Mouse (Mus musculus) cerebellum, adult 2 months (tissue): ENCODE data around the gene Pfkfb4. TPM values are rescaled to one million over a fixed set of nuclear protein-coding genes. Genes with fewer than 3 reads are reported as not detected.

Source experiments
- DNase-seq, 2 experiments: peaks; one replicate each; pipeline ENCODE4 v3.0.0; 2021
- H3K27ac ChIP-seq: fragments of 200-500 bp; 2 replicates; pipeline ENCODE4 v1.5.1; 2012; ENCODE audit warnings: low read length, control low read depth, inconsistent platforms; ENCODE audit not compliant: insufficient read depth
- H3K27me3 ChIP-seq: fragments of 200-500 bp; 2 replicates; pipeline ENCODE4 v1.6.1; 2012; ENCODE audit warnings: inconsistent platforms, mild to moderate bottlenecking, low read length, moderate library complexity; ENCODE audit not compliant: control insufficient read depth, insufficient read depth
- H3K4me1 ChIP-seq: fragments of 200-500 bp; 2 replicates; pipeline ENCODE4 v1.6.1; 2011; ENCODE audit warnings: low read length; ENCODE audit not compliant: control insufficient read depth, insufficient read depth
- H3K4me3 ChIP-seq: fragments of 200-500 bp; replicated peaks from 2 replicates; pipeline ENCODE3; 2011; ENCODE audit warnings: mild to moderate bottlenecking, low read depth, low read length, control low read depth; ENCODE audit not compliant: insufficient read depth
- CTCF ChIP-seq: fragments of 200-500 bp; IDR thresholded peaks from 2 replicates; pipeline ENCODE4 v1.5.1; 2011; ENCODE audit warnings: low read depth, mild to moderate bottlenecking, control low read depth, low read length, moderate library complexity, borderline replicate concordance; ENCODE audit not compliant: insufficient read depth
- POLR2A ChIP-seq: fragments of 200-500 bp; IDR thresholded peaks from 2 replicates; pipeline ENCODE4 v1.6.1; 2011; ENCODE audit warnings: low read length, control low read depth, borderline replicate concordance; ENCODE audit not compliant: insufficient read depth
- WGBS: fragments of 180-500 bp; shearing (Covaris S2); methylation state at CpG from one replicate; pipeline ENCODE4 v1.1.7; 2018; 5-methylcytosine and 5-hydroxymethylcytosine counted together
- polyA plus RNA-seq: library from polyadenylated mRNA; depleted of rRNA; stranded (reverse); fragments of >200 nt; gene quantifications from 2 replicates; pipeline ENCODE4 v1.2.3, GENCODE M21; 2012; rRNA removed

Gene Pfkfb4
- polyA plus RNA-seq, 1 experiment: 17.5 TPM

DNA sequence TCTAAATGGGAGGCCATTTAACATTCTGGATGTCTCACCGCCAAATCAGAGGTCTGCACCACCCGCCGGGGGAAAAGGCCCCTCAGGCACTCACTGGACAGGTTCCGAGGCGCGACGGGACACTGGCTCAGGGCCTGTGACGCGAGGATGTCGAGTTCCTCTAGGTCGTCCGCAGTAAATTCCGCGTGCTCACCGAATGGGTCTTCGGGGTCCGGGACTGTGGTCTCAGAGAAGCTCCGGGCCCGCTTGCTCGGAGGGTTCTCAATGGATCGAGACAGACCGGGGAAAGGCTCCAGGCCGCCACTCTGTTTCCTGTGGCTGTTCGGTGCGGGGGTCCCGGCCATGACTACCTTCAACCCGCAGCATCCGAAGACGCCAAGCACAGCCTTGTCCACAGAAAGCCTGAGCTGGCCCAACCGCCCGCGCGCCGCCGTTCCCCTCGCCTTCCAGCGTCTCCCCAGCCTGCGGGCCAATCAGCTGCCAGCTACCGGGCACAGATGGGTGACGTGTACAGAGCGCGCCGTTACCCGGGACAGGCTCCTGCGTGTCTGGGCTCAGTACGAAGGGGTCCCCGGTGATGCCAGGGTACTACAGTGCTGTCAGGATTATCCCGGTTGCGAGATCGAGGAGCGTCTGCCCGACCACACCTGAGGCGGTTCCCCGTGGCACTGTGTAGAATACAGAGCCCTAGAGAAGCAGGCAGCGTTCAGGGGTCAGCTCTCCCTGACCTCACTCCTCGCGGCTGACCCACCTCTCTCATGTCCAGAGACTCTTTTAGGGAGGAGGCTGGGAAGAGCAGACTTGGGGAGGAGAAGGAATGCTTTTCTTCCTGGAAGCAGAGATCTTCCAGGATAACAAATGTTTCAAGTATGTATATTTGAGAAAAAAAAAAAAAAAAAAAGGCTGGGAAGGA lies 82.3 kb downstream of the Pfkfb4 start, which contains the start of gene Atrip:
Atrip (minus strand) TSS at position 464 of the 913 bp plus-strand sequence.
- DNase-seq: peak; percentile 94 to 95
- H3K27me3 ChIP-seq: no peaks in the 10 kb centered on the region
- no peaks in the 10 kb centered on the region for H3K4me1 ChIP-seq
- peak within 1 kb of the TSS; percentile 96 for H3K4me3 ChIP-seq
- H3K27ac ChIP-seq: peak within 1 kb of the TSS; percentile 71
- TF ChIP-seq POLR2A (peak; percentile 96), CTCF (no peak)
- under 1% methylated on average over 57 of the region's 57 CpGs for WGBS

DNA sequence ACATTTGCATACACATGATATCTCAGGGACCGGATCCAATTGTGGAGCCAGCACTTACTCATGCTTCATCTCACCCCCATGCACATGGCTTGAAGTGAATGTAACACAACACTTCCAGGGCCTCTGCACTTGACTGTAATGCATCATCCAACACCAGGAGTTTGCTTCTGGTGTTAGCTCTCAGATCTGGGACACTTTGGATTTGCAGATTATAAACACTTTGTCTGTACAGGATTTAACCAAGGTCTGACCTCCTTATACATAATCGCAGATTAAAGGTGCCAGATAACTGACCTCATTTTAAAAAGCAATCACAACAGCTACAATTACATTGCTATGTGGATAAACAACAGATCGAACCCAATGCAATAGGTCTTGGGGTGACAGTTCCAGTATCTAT lies 88.9 kb downstream of the Pfkfb4 start:
- no peak for TF ChIP-seq POLR2A
- TF ChIP-seq CTCF: no peak
- Histone ChIP-seq H3K4me3 (no peak overlapping the region), H3K4me1 (peaks cover 3% of the 10 kb centered on the region; the same call in 1 of the 2 replicates), H3K27me3 (no peaks in the 10 kb centered on the region), H3K27ac (no peak overlapping the region)
- 90% methylated on average over 3 of the region's 3 CpGs for WGBS
- no peak for DNase-seq

DNA sequence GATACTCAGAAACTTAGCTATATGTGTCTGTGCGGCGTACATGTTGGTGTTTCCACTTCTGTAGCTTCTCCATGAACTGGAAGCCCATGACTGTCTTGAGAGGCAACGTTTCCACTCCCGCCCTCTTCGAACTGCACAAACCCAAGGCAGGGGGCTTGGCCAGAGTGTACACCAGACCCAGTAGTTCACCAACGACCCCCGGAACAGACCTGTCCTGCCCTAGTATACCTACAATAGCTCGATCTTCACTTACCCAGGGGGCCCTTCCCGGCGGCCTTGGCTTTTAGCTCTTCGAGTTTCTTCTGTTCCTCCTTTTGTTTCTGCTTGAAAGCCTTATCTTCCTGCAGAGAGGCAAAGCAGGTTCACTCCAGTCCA lies 90.2 kb downstream of the Pfkfb4 start:
- Histone ChIP-seq H3K4me3 (peak overlapping the region; percentile 71), H3K4me1 (peaks cover 3% of the 10 kb centered on the region; the same call in 1 of the 2 replicates), H3K27ac (no peak overlapping the region; the same call in 1 of the 2 replicates), H3K27me3 (no peaks in the 10 kb centered on the region)
- 3% methylated on average over 11 of the region's 11 CpGs for WGBS
- no peak for DNase-seq
- TF ChIP-seq CTCF (no peak), POLR2A (no peak)

Other genes starting within 250 kb of the Pfkfb4 start
- gene Ip6k2, start 208.0 kb upstream of the Pfkfb4 start, polyA plus RNA-seq: 162 and 168 TPM in 2 replicates
- gene Nckipsd, start 183.4 kb upstream of the Pfkfb4 start, polyA plus RNA-seq: 73.9 and 76.9 TPM in 2 replicates
- 77.1 and 88.3 TPM in 2 replicates for gene Celsr3, start 165.5 kb upstream of the Pfkfb4 start, polyA plus RNA-seq
- 22.6 and 28.2 TPM in 2 replicates for gene Slc26a6, start 138.5 kb upstream of the Pfkfb4 start, polyA plus RNA-seq
- gene Tmem89, start 77.2 kb upstream of the Pfkfb4 start, polyA plus RNA-seq: 0.39 and 0.92 TPM in 2 replicates
- gene Uqcrc1, start 55.1 kb upstream of the Pfkfb4 start, polyA plus RNA-seq: 672 and 690 TPM in 2 replicates
- gene Col7a1, start 38.2 kb upstream of the Pfkfb4 start, polyA plus RNA-seq: 11.3 and 14.1 TPM in 2 replicates
- 0.47 and 0.48 TPM in 2 replicates for gene Ucn2, start 5.8 kb upstream of the Pfkfb4 start, polyA plus RNA-seq
- gene Shisa5, start 46.8 kb downstream of the Pfkfb4 start, polyA plus RNA-seq: 75.0 and 79.8 TPM in 2 replicates
- 39.9 and 40.4 TPM in 2 replicates for gene Trex1, start 68.0 kb downstream of the Pfkfb4 start, polyA plus RNA-seq
- gene Atrip, start 82.3 kb downstream of the Pfkfb4 start, polyA plus RNA-seq: 38.0 and 39.1 TPM in 2 replicates
- gene Ccdc51, start 90.7 kb downstream of the Pfkfb4 start, polyA plus RNA-seq: 6.6 and 7.7 TPM in 2 replicates
- gene Tma7, start 90.8 kb downstream of the Pfkfb4 start, polyA plus RNA-seq: 144 and 152 TPM in 2 replicates
- gene Plxnb1, start 103.6 kb downstream of the Pfkfb4 start, polyA plus RNA-seq: 26.4 and 26.6 TPM in 2 replicates
- not detected in 2 replicates for gene Fbxw21, start 170.3 kb downstream of the Pfkfb4 start, polyA plus RNA-seq
- gene Fbxw13, start 204.2 kb downstream of the Pfkfb4 start, polyA plus RNA-seq: not detected in 2 replicates
- gene Fbxw20, start 243.0 kb downstream of the Pfkfb4 start, polyA plus RNA-seq: not detected in 2 replicates